Mouse (Mus musculus) liver, embryonic 12.5 days (tissue): ENCODE measurements around the gene Gxylt1. TPM values are rescaled to one million over a fixed set of nuclear protein-coding genes. Genes with fewer than 3 reads are reported as not detected.
"Not testable (repeated sequence)": the region's sequence is repeated elsewhere in the genome, so short reads cannot be mapped to it uniquely, and the experiment has no call there.

Source experiments
- ATAC-seq: fragments of 200-750 bp; cut with Nextera tagmentation; 2 replicates; pipeline ENCODE4 v1.8.0; 2017; ENCODE audit warnings: moderate number of reproducible peaks, mild to moderate bottlenecking, moderate library complexity
- H3K27ac ChIP-seq: fragments of 300-500 bp; sonication (generic); 2 replicates; pipeline ENCODE4 v1.5.1; 2016; ENCODE audit warnings: mild to moderate bottlenecking
- H3K27me3 ChIP-seq: fragments of 300-500 bp; sonication (generic); replicated peaks from 2 replicates; pipeline ENCODE4 v1.6.1; 2016; ENCODE audit warnings: mild to moderate bottlenecking, moderate library complexity
- H3K36me3 ChIP-seq: fragments of 300-500 bp; sonication (generic); 2 replicates; pipeline ENCODE4 v1.6.1; 2016; ENCODE audit warnings: mild to moderate bottlenecking, moderate library complexity
- H3K4me1 ChIP-seq: fragments of 300-500 bp; sonication (generic); 2 replicates; pipeline ENCODE4 v1.6.1; 2016
- H3K4me2 ChIP-seq: fragments of 300-500 bp; sonication (generic); 2 replicates; pipeline ENCODE4 v1.6.1; 2016; ENCODE audit warnings: mild to moderate bottlenecking, moderate library complexity
- H3K4me3 ChIP-seq: fragments of 300-500 bp; sonication (generic); 2 replicates; pipeline ENCODE4 v1.5.1; 2016; ENCODE audit warnings: mild to moderate bottlenecking, moderate library complexity
- H3K9ac ChIP-seq: fragments of 300-500 bp; sonication (generic); 2 replicates; pipeline ENCODE4 v1.6.1; 2016; ENCODE audit warnings: mild to moderate bottlenecking, moderate library complexity
- H3K9me3 ChIP-seq: fragments of 300-500 bp; sonication (generic); replicated peaks from 2 replicates; pipeline ENCODE4 v1.6.1; 2016; ENCODE audit warnings: mild to moderate bottlenecking, moderate library complexity
- WGBS: fragments of 180-500 bp; shearing (Covaris S2); methylation state at CpG from one replicate; pipeline ENCODE4 v1.1.7; 2016; ENCODE audit not compliant: insufficient replicate concordance; 5-methylcytosine and 5-hydroxymethylcytosine counted together
- polyA plus RNA-seq: library from polyadenylated mRNA; unstranded; fragments of >200 nt; fragmentation: Nextera tagmentation; extraction: Ambion mirVana; gene quantifications from 2 replicates; pipeline ENCODE4 v1.2.1, GENCODE M21; 2016

Gene Gxylt1
- polyA plus RNA-seq, 1 experiment from 2014 or later = 7.6 TPM

- WGBS = 83% methylated on average over 5 of the region's 5 CpGs
- H3K27me3 ChIP-seq = no peaks in the 10 kb centered on the region
- H3K4me2 ChIP-seq = no peak overlapping the region
- no peak overlapping the region for H3K9ac ChIP-seq
- H3K9me3 ChIP-seq = no peaks in the 10 kb centered on the region
- 0 out of 2 replicates have a peak, but pooled peaks cover 3% of the 10 kb centered on the region for H3K4me1 ChIP-seq
- ATAC-seq = no peak
- no peak overlapping the region for H3K27ac ChIP-seq
- H3K4me3 ChIP-seq = no peak overlapping the region
- H3K36me3 ChIP-seq = peaks cover 35% of the 10 kb centered on the region
Measured at GRCm38 (mm10) chr15:93262274-93262673, 12.7 kb downstream of the Gxylt1 start.

- Histone ChIP-seq H3K9me3 (no peaks in the 10 kb centered on the region), H3K4me3 (no peak overlapping the region)
- no peak for ATAC-seq
Measured at GRCm38 (mm10) chr15:93259933-93260332, 15.0 kb downstream of the Gxylt1 start.

GRCm38 (mm10) chr15:93255295-93255694 is 19.7 kb downstream of the Gxylt1 start:
- no peak overlapping the region for H3K4me2 ChIP-seq
- no peak overlapping the region for H3K9ac ChIP-seq
- peaks cover 72% of the 10 kb centered on the region for H3K36me3 ChIP-seq
- no peak for ATAC-seq
- no peaks in the 10 kb centered on the region for H3K27me3 ChIP-seq
- 77% methylated on average over 10 of the region's 10 CpGs for WGBS
- no peak overlapping the region for H3K27ac ChIP-seq
- no peak overlapping the region for H3K4me3 ChIP-seq
- H3K4me1 ChIP-seq = peaks cover 4% of the 10 kb centered on the region; the same call in 1 of the 2 replicates
- no peaks in the 10 kb centered on the region for H3K9me3 ChIP-seq

More at GRCm38 (mm10) chr15:93259933-93260332, 15.0 kb downstream of the Gxylt1 start:
- Histone ChIP-seq H3K4me2 (no peak overlapping the region), H3K27me3 (no peaks in the 10 kb centered on the region), H3K27ac (no peak overlapping the region), H3K4me1 (no peaks in the 10 kb centered on the region), H3K36me3 (peaks cover 52% of the 10 kb centered on the region), H3K9ac (no peak overlapping the region)
- WGBS = 66% methylated on average over 8 of the region's 8 CpGs

- WGBS = 45% methylated on average over 8 of the region's 8 CpGs
- no peak overlapping the region for H3K9ac ChIP-seq
- H3K4me1 ChIP-seq = peaks cover 4% of the 10 kb centered on the region; the same call in 1 of the 2 replicates
- no peak for ATAC-seq
- H3K4me3 ChIP-seq = no peak overlapping the region
- no peaks in the 10 kb centered on the region for H3K27me3 ChIP-seq
- no peaks in the 10 kb centered on the region for H3K9me3 ChIP-seq
- no peak overlapping the region for H3K4me2 ChIP-seq
- H3K27ac ChIP-seq = no peak overlapping the region
- H3K36me3 ChIP-seq = peaks cover 77% of the 10 kb centered on the region
Measured at GRCm38 (mm10) chr15:93253172-93253571, 21.8 kb downstream of the Gxylt1 start.

- Histone ChIP-seq H3K27ac (no peak overlapping the region), H3K9me3 (no peaks in the 10 kb centered on the region), H3K4me3 (no peak overlapping the region), H3K36me3 (peaks cover 75% of the 10 kb centered on the region), H3K9ac (no peak overlapping the region), H3K4me1 (peaks cover 4% of the 10 kb centered on the region; the same call in 1 of the 2 replicates), H3K4me2 (no peak overlapping the region), H3K27me3 (no peaks in the 10 kb centered on the region)
- no peak for ATAC-seq
- WGBS = 86% methylated on average over 6 of the region's 6 CpGs
Measured at GRCm38 (mm10) chr15:93252396-93252795, 22.6 kb downstream of the Gxylt1 start.

GRCm38 (mm10) chr15:93251553-93252250 is 23.3 kb downstream of the Gxylt1 start:
- no peak overlapping the region for H3K4me3 ChIP-seq
- H3K27ac ChIP-seq = no peak overlapping the region
- H3K9ac ChIP-seq = no peak overlapping the region
- peaks cover 74% of the 10 kb centered on the region for H3K36me3 ChIP-seq
- no peak for ATAC-seq
- H3K4me2 ChIP-seq = no peak overlapping the region
- no peaks in the 10 kb centered on the region for H3K9me3 ChIP-seq
- peaks cover 4% of the 10 kb centered on the region; the same call in 1 of the 2 replicates for H3K4me1 ChIP-seq
- no peaks in the 10 kb centered on the region for H3K27me3 ChIP-seq
- 69% methylated on average over 13 of the region's 13 CpGs for WGBS

GRCm38 (mm10) chr15:93243202-93243601 is 31.8 kb downstream of the Gxylt1 start:
- WGBS = 85% methylated on average over 10 of the region's 10 CpGs
- Histone ChIP-seq H3K27me3 (no peaks in the 10 kb centered on the region), H3K9ac (no peak overlapping the region), H3K36me3 (peaks cover 79% of the 10 kb centered on the region), H3K27ac (no peak overlapping the region), H3K4me3 (no peak overlapping the region), H3K9me3 (no peaks in the 10 kb centered on the region), H3K4me2 (no peak overlapping the region), H3K4me1 (no peaks in the 10 kb centered on the region)
- no peak for ATAC-seq

- 79% methylated on average over 10 of the region's 10 CpGs for WGBS
- H3K4me3 ChIP-seq, H3K4me1 ChIP-seq, ATAC-seq, H3K4me2 ChIP-seq, H3K27me3 ChIP-seq, H3K9me3 ChIP-seq, H3K9ac ChIP-seq, H3K27ac ChIP-seq: not testable (repeated sequence)
- peaks cover 22% of the 10 kb centered on the region for H3K36me3 ChIP-seq
Measured at GRCm38 (mm10) chr15:93236456-93236855, 38.5 kb downstream of the Gxylt1 start.

- Histone ChIP-seq H3K36me3 (no peaks in the 10 kb centered on the region), H3K9me3 (no peaks in the 10 kb centered on the region), H3K27ac (no peak overlapping the region), H3K4me3 (no peak overlapping the region), H3K27me3 (0 out of 2 replicates have a peak, but pooled peaks cover 5% of the 10 kb centered on the region), H3K4me2 (no peak overlapping the region), H3K9ac (no peak overlapping the region), H3K4me1 (no peaks in the 10 kb centered on the region)
- no peak for ATAC-seq
- 54% methylated on average over 11 of the region's 11 CpGs for WGBS
Measured at GRCm38 (mm10) chr15:93229028-93229427, 46.0 kb downstream of the Gxylt1 start.

- Histone ChIP-seq H3K4me3 (no peak overlapping the region), H3K27ac (no peak overlapping the region), H3K36me3 (no peaks in the 10 kb centered on the region), H3K4me1 (no peaks in the 10 kb centered on the region), H3K9ac (no peak overlapping the region), H3K9me3 (no peaks in the 10 kb centered on the region), H3K4me2 (no peak overlapping the region), H3K27me3 (0 out of 2 replicates have a peak, but pooled peaks cover 5% of the 10 kb centered on the region)
- WGBS = 77% methylated on average over 10 of the region's 10 CpGs
- ATAC-seq = no peak
Measured at GRCm38 (mm10) chr15:93228375-93228774, 46.6 kb downstream of the Gxylt1 start.

GRCm38 (mm10) chr15:93227764-93228079 is 47.3 kb downstream of the Gxylt1 start:
- Histone ChIP-seq H3K4me2 (no peak overlapping the region), H3K36me3 (no peaks in the 10 kb centered on the region), H3K9ac (no peak overlapping the region), H3K27me3 (0 out of 2 replicates have a peak, but pooled peaks cover 5% of the 10 kb centered on the region), H3K9me3 (no peaks in the 10 kb centered on the region), H3K27ac (no peak overlapping the region), H3K4me3 (no peak overlapping the region), H3K4me1 (no peaks in the 10 kb centered on the region)
- ATAC-seq = no peak
- 31% methylated on average over 6 of the region's 6 CpGs for WGBS

GRCm38 (mm10) chr15:93226930-93227763 is 47.8 kb downstream of the Gxylt1 start:
- no peak overlapping the region for H3K9ac ChIP-seq
- H3K4me3 ChIP-seq = no peak overlapping the region
- H3K27me3 ChIP-seq = 0 out of 2 replicates have a peak, but pooled peaks cover 5% of the 10 kb centered on the region
- H3K4me2 ChIP-seq = no peak overlapping the region
- ATAC-seq = no peak
- H3K36me3 ChIP-seq = no peaks in the 10 kb centered on the region
- no peaks in the 10 kb centered on the region for H3K4me1 ChIP-seq
- no peaks in the 10 kb centered on the region for H3K9me3 ChIP-seq
- WGBS = 82% methylated on average over 10 of the region's 10 CpGs
- H3K27ac ChIP-seq = no peak overlapping the region
